Mouse (Mus musculus) liver, embryonic 13.5 days (tissue): ENCODE data around the gene Nap1l4. TPM values are rescaled to one million over a fixed set of nuclear protein-coding genes. Genes with fewer than 3 reads are reported as not detected.

Source experiments
- ATAC-seq: fragments of 200-750 bp; cut with Nextera tagmentation; 2 replicates; pipeline ENCODE4 v1.8.0; 2017; ENCODE audit warnings: low read depth, mild to moderate bottlenecking, moderate number of reproducible peaks, moderate library complexity
- DNase-seq: peaks from one replicate; pipeline ENCODE4 v3.0.0; 2022
- H3K27ac ChIP-seq: fragments of 300-500 bp; sonication (generic); 2 replicates; pipeline ENCODE4 v1.5.1; 2015; ENCODE audit warnings: moderate library complexity, mild to moderate bottlenecking, inconsistent platforms
- H3K27me3 ChIP-seq: fragments of 300-500 bp; sonication (generic); 2 replicates; pipeline ENCODE4 v1.6.1; 2015; ENCODE audit warnings: mild to moderate bottlenecking, inconsistent platforms
- H3K36me3 ChIP-seq: fragments of 300-500 bp; sonication (generic); 2 replicates; pipeline ENCODE4 v1.6.1; 2015; ENCODE audit warnings: mild to moderate bottlenecking, inconsistent platforms
- H3K4me1 ChIP-seq: fragments of 300-500 bp; sonication (generic); replicated peaks from 2 replicates; pipeline ENCODE4 v1.6.1; 2015; ENCODE audit warnings: inconsistent platforms
- H3K4me2 ChIP-seq: fragments of 300-500 bp; sonication (generic); 2 replicates; pipeline ENCODE4 v1.6.1; 2015; ENCODE audit warnings: inconsistent platforms, mild to moderate bottlenecking, moderate library complexity
- H3K4me3 ChIP-seq: fragments of 300-500 bp; sonication (generic); replicated peaks from 2 replicates; pipeline ENCODE4 v1.5.1; 2015; ENCODE audit warnings: mild to moderate bottlenecking, inconsistent platforms
- H3K9ac ChIP-seq: fragments of 300-500 bp; sonication (generic); 2 replicates; pipeline ENCODE4 v1.6.1; 2015; ENCODE audit warnings: mild to moderate bottlenecking, inconsistent platforms
- H3K9me3 ChIP-seq: fragments of 300-500 bp; sonication (generic); replicated peaks from 2 replicates; pipeline ENCODE4 v1.6.1; 2016; ENCODE audit warnings: inconsistent platforms
- WGBS: fragments of 180-500 bp; shearing (Covaris S2); methylation state at CpG from one replicate; pipeline ENCODE4 v1.1.7; 2015; ENCODE audit not compliant: insufficient replicate concordance; 5-methylcytosine and 5-hydroxymethylcytosine counted together
- polyA plus RNA-seq: library from polyadenylated mRNA; unstranded; fragments of >200 nt; fragmentation: Nextera tagmentation; extraction: Ambion mirVana; gene quantifications from 2 replicates; pipeline ENCODE4 v1.2.1, GENCODE M21; 2015

Nap1l4 gene
- polyA plus RNA-seq, 1 experiment from 2014 or later, result 96.7 TPM

- WGBS, result 86% methylated on average over 4 of the region's 4 CpGs
- Histone ChIP-seq H3K4me3 (no peak overlapping the region), H3K36me3 (peaks cover 64% of the 10 kb centered on the region), H3K4me1 (peaks cover 7% of the 10 kb centered on the region; the same call in 1 of the 2 replicates), H3K27me3 (no peaks in the 10 kb centered on the region), H3K27ac (no peak overlapping the region), H3K9me3 (no peaks in the 10 kb centered on the region), H3K9ac (no peak overlapping the region), H3K4me2 (no peak overlapping the region)
- ATAC-seq, result no peak
- no peak for DNase-seq
These were observed 34.5 kb downstream of the Nap1l4 start for GRCm38 (mm10) chr7:143514416-143514768.

- ATAC-seq (no peak), DNase-seq (no peak)
- Histone ChIP-seq H3K27me3 (no peaks in the 10 kb centered on the region), H3K4me3 (no peak overlapping the region), H3K9me3 (no peaks in the 10 kb centered on the region), H3K27ac (no peak overlapping the region), H3K4me2 (no peak overlapping the region), H3K4me1 (peaks cover 7% of the 10 kb centered on the region; the same call in 1 of the 2 replicates), H3K36me3 (peaks cover 59% of the 10 kb centered on the region), H3K9ac (no peak overlapping the region)
- WGBS, result 72% methylated on average over 10 of the region's 10 CpGs
These were observed 35.0 kb downstream of the Nap1l4 start for GRCm38 (mm10) chr7:143513763-143514415.

GRCm38 (mm10) chr7:143511335-143511712, 37.6 kb downstream of the Nap1l4 start:
- Histone ChIP-seq H3K27ac (no peak overlapping the region), H3K4me1 (peaks cover 7% of the 10 kb centered on the region; the same call in 1 of the 2 replicates), H3K27me3 (peaks cover 8% of the 10 kb centered on the region; the same call in 1 of the 2 replicates), H3K4me2 (no peak overlapping the region), H3K36me3 (peaks cover 34% of the 10 kb centered on the region), H3K9ac (no peak overlapping the region), H3K9me3 (no peaks in the 10 kb centered on the region), H3K4me3 (no peak overlapping the region)
- ATAC-seq (no peak), DNase-seq (no peak)

- H3K36me3 ChIP-seq, result peaks cover 28% of the 10 kb centered on the region
- H3K4me3 ChIP-seq, result no peak overlapping the region
- H3K9ac ChIP-seq, result no peak overlapping the region
- H3K9me3 ChIP-seq, result no peaks in the 10 kb centered on the region
- peaks cover 7% of the 10 kb centered on the region; the same call in 1 of the 2 replicates for H3K4me1 ChIP-seq
- 72% methylated on average over 3 of the region's 3 CpGs for WGBS
- no peak overlapping the region for H3K4me2 ChIP-seq
- DNase-seq (no peak), ATAC-seq (no peak)
- H3K27me3 ChIP-seq, result peaks cover 10% of the 10 kb centered on the region; the same call in 1 of the 2 replicates
- no peak overlapping the region for H3K27ac ChIP-seq
These were observed 38.1 kb downstream of the Nap1l4 start for GRCm38 (mm10) chr7:143510593-143511334.

- H3K27ac ChIP-seq, result no peak overlapping the region
- WGBS, result 44% methylated on average over 1 of the region's 1 CpGs
These were observed 39.3 kb downstream of the Nap1l4 start for GRCm38 (mm10) chr7:143509566-143509965.

GRCm38 (mm10) chr7:143506675-143507074, 42.2 kb downstream of the Nap1l4 start:
- Histone ChIP-seq H3K4me2 (no peak overlapping the region), H3K27me3 (peaks cover 47% of the 10 kb centered on the region), H3K36me3 (no peaks in the 10 kb centered on the region), H3K9ac (no peak overlapping the region), H3K27ac (no peak overlapping the region), H3K9me3 (no peaks in the 10 kb centered on the region), H3K4me1 (peaks cover 19% of the 10 kb centered on the region), H3K4me3 (no peak overlapping the region)
- ATAC-seq (no peak), DNase-seq (peak; percentile 38)
- WGBS, result 25% methylated on average over 7 of the region's 7 CpGs

More at GRCm38 (mm10) chr7:143509566-143509965, 39.3 kb downstream of the Nap1l4 start:
- DNase-seq (no peak), ATAC-seq (no peak)
- H3K4me2 ChIP-seq, result no peak overlapping the region
- H3K36me3 ChIP-seq, result peaks cover 16% of the 10 kb centered on the region
- H3K4me3 ChIP-seq, result no peak overlapping the region
- H3K4me1 ChIP-seq, result peaks cover 7% of the 10 kb centered on the region; the same call in 1 of the 2 replicates
- no peak overlapping the region for H3K9ac ChIP-seq
- H3K27me3 ChIP-seq, result peaks cover 19% of the 10 kb centered on the region
- H3K9me3 ChIP-seq, result no peaks in the 10 kb centered on the region

- Histone ChIP-seq H3K9me3 (no peaks in the 10 kb centered on the region), H3K9ac (no peak overlapping the region), H3K4me2 (no peak overlapping the region), H3K4me3 (no peak overlapping the region), H3K36me3 (no peaks in the 10 kb centered on the region), H3K27me3 (peaks cover 52% of the 10 kb centered on the region), H3K27ac (no peak overlapping the region), H3K4me1 (peaks cover 21% of the 10 kb centered on the region)
- ATAC-seq (no peak), DNase-seq (no peak)
- WGBS, result 55% methylated on average over 7 of the region's 7 CpGs
These were observed 42.6 kb downstream of the Nap1l4 start for GRCm38 (mm10) chr7:143506271-143506670.

- H3K9me3 ChIP-seq, result no peaks in the 10 kb centered on the region
- no peak overlapping the region for H3K27ac ChIP-seq
- no peaks in the 10 kb centered on the region for H3K36me3 ChIP-seq
- no peak overlapping the region for H3K4me2 ChIP-seq
- H3K27me3 ChIP-seq, result peaks cover 56% of the 10 kb centered on the region
- DNase-seq (peak; percentile 59), ATAC-seq (no peak)
- 20% methylated on average over 11 of the region's 11 CpGs for WGBS
- no peak overlapping the region for H3K9ac ChIP-seq
- no peak overlapping the region for H3K4me3 ChIP-seq
- peaks cover 17% of the 10 kb centered on the region for H3K4me1 ChIP-seq
These were observed 43.1 kb downstream of the Nap1l4 start for GRCm38 (mm10) chr7:143505823-143506222.

GRCm38 (mm10) chr7:143505411-143505810, 43.5 kb downstream of the Nap1l4 start:
- H3K36me3 ChIP-seq, result no peaks in the 10 kb centered on the region
- peaks cover 14% of the 10 kb centered on the region for H3K4me1 ChIP-seq
- H3K27me3 ChIP-seq, result peaks cover 60% of the 10 kb centered on the region
- H3K9ac ChIP-seq, result no peak overlapping the region
- no peak overlapping the region for H3K27ac ChIP-seq
- ATAC-seq, result no peak
- no peak overlapping the region for H3K4me2 ChIP-seq
- DNase-seq, result no peak
- 75% methylated on average over 2 of the region's 2 CpGs for WGBS
- H3K9me3 ChIP-seq, result no peaks in the 10 kb centered on the region
- H3K4me3 ChIP-seq, result no peak overlapping the region

- no peak for DNase-seq
- no peak overlapping the region for H3K4me2 ChIP-seq
- H3K4me3 ChIP-seq, result no peak overlapping the region
- H3K4me1 ChIP-seq, result peaks cover 14% of the 10 kb centered on the region
- 69% methylated on average over 6 of the region's 6 CpGs for WGBS
- no peak for ATAC-seq
- H3K9ac ChIP-seq, result no peak overlapping the region
- H3K9me3 ChIP-seq, result no peaks in the 10 kb centered on the region
- H3K27me3 ChIP-seq, result peaks cover 74% of the 10 kb centered on the region
- no peaks in the 10 kb centered on the region for H3K36me3 ChIP-seq
- no peak overlapping the region for H3K27ac ChIP-seq
These were observed 45.0 kb downstream of the Nap1l4 start for GRCm38 (mm10) chr7:143503926-143504325.

- H3K36me3 ChIP-seq, result no peaks in the 10 kb centered on the region
- H3K27me3 ChIP-seq, result peaks cover 80% of the 10 kb centered on the region
- peak within 1 kb of the TSS; percentile 61 for H3K4me2 ChIP-seq
- ATAC-seq, result peak; percentile 33; the same call in 1 of the 2 replicates
- 4% methylated on average over 51 of the region's 51 CpGs for WGBS
- DNase-seq, result no peak
- H3K27ac ChIP-seq, result no peak within 1 kb of the TSS
- peaks cover 14% of the 10 kb centered on the region for H3K4me1 ChIP-seq
- H3K9ac ChIP-seq, result no peak within 1 kb of the TSS
- no peaks in the 10 kb centered on the region for H3K9me3 ChIP-seq
- H3K4me3 ChIP-seq, result peak within 1 kb of the TSS; percentile 52
These were observed 46.3 kb downstream of the Nap1l4 start, which contains the start of gene Phlda2 for GRCm38 (mm10) chr7:143502418-143503200. Gene Phlda2, minus strand, starts transcription at chr7:143503150.
